Mouse (Mus musculus) cerebellum, adult 9-10 months (tissue): ENCODE data around the gene Spag5.
"Not testable (repeated sequence)": the region's sequence is repeated elsewhere in the genome, so short reads cannot be mapped to it uniquely, and the experiment has no call there.

Experiments
- DNase-seq: peaks from one replicate; pipeline ENCODE4 v3.0.0; 2022

The Spag5 gene

DNA sequence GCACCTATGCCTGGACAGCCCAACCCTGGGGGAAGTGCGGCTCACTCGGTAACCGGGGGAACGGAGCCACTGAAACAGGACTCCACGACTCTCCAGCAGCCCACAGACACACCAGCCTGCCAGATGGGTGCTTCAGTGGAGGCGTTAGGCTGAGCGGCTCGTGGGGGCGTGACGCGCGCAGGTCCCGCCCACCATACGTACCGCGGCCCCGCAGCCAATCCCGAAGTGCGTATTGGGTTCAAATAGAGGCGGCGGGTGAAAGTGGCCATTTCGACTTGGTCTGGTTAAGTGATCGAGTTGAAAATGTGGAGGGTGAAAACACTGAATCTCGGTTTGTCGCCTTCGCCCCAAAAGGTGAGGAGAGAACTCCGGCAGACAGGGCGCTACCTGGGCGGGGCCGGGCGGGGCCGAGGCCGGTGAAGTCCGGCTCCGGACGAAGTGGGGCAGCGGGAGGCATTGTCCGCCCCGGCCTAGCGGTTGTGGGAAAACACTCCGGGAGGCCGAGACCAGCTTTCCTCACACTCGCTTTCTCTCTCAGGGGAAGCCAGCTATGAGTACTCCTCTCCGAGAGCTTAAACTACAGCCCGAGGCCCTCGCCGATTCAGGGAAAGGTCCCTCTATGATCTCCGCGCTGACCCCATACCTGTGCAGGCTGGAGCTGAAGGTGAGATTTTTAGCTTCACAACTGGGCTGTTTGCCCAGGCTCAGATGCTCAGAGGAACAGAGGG, at the start of gene Spag5:
Spag5 (plus strand) TSS at position 173 of the 728 bp plus-strand sequence.
- peak; percentile 87 for DNase-seq

DNA sequence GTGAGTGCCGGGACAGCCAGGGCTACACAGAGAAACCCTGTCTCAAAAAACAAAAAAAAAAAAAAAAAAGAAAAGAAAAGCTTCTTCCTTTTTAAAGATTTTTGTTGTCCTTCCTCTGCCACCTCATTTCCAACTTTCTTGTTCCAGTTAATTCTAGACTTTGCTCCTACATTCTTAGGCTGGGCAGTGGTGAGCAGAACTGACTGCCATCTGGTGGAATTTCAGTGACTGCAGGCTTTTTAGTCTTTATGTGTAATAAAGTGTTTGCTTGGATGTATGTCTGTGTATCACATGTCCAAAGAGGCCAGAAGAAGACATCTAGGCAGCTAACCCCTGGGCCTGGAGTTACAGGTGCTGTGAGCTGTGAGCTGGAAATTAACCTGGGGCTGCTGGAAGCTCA, 44.7 kb upstream of the Spag5 start:
- DNase-seq: no peak

DNA sequence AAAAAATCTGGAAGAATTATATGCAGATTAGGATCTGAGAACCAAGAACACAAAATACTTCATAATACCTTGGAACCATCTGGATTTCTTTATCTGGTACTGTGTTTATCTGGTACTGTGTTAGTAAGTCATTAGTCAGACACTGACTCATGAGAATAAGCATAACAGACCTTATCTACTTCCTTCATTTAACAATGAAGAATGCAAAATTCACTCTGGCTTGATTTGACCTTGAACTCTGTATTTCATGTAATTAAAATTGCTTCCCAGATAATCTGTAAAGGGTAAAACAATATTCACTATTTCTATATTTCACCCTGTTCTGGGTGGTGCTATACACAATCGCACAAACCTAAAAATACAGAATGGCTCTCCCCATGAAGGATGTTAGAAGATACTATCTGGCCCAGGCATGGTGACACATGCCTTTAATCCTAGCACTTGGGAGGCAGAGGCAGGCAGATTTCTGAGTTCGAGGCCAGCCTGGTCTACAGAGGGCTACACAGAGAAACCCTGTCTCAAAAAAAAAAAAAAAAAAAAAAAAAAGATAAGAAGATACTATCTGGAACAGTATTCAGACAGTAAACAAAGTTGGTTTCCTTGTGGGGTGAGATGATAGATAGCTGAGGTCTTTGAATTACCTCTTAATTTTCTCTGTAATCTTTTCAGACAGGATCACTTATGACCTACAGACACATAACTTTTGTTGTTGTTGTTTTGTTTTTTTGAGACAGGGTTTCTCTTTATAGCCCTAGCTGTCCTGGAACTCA, 40.7 kb upstream of the Spag5 start:
- DNase-seq: peak; percentile 27

DNA sequence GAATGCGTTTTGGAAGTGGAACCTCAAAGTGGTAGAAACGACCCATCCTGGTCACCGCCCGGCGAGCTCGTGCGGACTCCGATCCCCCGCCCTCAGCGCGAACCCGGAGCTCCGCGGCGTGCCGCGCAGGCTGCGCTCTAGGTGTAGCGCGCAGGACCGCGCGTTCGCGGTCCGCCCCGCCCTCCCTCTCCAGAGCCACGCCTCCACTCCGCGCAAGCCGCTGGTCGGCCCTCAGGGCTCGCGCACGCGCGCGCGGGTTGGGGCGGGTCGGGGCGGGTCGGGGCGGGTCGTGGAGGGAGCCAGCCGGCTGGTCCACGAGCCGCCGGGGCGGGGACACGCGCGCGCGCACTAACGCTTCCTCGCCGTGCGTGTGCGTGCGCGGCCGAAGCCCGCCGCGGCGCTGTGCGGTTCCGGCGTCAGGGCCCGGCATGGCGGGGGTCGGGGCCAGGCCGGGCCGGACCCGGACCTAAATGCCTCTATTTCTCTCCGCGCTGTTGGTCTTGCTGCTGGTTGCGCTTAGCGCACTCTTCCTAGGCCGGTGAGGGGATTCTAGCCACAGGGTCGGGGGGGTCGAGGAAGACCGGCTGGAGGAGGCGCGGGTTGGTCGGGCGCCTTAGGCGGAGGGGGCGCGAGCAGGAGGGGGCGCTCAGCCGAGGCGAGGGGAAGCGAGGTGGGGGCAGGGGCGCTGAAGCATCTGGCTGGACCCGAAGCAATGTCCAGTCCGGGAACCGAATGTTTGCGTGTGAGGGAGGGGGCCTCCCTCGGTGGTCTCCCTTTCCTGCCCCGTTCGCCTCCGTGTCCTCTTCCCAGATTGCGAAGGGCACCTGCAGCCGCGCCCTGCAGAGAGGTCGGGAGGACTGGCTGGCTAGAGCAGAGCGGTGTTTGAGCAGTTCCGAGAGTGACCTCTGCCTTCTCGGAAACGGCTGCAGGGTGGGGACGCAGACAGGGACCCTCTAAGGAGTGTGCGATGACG, 39.7 kb upstream of the Spag5 start, which contains the start of gene 2610507B11Rik:
2610507B11Rik (plus strand) TSS at position 373 of the 973 bp plus-strand sequence.
- peak; percentile 88 for DNase-seq

DNA sequence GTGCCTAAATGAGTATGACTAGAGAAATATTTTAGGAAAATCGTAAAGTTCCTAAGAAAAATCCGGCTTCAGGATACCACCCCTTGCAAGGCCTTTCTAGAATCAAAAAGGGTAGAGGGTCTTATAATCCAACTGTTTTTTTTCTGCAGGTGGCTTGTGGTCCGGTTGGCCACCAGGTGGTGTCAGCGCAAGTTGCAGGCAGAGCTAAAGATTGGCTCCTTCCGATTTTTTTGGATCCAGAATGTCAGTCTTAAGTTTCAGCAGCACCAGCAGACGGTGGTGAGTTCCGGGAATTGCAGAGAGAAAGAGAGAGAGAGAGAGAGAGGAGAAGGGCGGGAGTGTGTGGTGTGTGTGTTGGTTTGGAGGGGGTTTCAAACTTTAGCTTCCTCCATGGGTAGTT, 38.8 kb upstream of the Spag5 start:
- peak; percentile 54 for DNase-seq

DNA sequence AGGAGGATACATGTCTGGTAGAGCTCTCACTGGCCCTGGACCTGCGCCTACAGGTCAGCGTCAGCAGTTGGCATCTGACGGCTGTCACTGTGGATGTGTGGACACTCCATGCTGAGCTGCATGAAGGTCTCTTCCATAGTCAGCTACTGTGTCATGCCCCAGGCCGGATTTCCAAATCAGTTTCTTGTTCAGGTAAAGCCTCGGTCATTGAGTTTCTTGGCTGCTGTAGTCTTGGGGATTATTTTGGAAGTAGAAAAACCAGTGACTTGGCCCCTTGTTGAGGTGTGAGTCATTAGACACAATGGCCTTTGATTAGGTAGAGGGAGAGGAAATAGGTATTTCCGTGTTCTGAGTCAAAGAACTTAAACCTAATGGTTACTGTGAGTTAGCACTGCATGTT, 35.8 kb upstream of the Spag5 start:
- DNase-seq: no peak

DNA sequence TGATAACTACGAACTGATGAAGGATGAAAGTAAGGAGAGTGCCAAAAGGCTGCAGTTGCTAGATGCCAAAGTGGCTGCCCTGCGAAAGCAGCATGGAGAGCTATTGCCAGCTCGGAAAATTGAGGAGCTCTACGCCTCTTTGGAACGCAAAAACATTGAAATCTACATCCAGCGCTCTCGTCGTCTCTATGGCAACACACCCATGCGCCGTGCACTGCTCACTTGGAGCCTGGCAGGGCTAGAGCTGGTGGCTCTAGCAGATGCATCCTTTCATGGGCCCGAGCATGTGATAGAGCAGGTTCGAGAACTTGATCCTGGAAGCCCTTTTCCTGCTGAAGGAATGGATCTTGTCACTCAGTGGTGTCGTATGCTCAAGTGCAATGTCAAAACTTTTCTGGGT, 29.3 kb upstream of the Spag5 start:
- DNase-seq: no peak

DNA sequence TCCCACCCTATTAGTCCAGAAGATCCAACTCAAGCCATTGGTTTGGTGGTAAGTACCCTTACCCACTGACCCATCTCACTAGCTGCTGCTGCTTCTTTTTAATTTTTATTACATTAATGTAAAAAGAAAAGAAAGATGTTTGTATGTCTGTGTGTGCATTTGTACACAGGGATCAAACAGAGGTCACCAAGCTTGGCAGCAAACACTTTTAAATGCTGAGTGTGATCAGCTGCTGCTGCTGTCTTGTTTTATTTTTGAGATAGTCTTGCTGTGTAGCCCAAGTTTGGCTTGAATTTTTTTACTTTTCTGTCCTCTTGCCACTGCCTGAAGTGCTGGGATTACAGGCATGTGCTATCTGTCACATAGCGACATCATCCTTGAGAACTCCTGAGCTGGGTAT, 25.7 kb upstream of the Spag5 start:
- no peak for DNase-seq

DNA sequence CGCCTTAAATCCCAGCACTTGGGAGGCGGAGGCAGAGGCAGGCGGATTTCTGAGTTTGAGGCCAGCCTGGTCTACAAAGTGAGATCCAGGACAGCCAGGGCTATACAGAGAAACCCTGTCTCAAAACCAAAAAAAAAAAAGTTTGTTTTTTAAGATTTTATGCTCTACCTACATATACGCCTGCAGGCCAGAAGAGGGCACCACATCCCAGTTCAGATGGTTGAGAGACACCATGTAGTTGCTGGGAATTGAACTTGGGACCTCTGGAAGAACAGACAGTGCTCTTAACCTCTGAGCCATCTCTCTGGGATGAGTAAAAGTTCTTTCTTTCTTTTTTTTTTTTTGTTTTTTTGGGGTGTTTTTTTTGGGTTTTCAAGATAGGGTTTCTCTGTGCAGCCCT, 25.2 kb upstream of the Spag5 start:
- not testable (repeated sequence) for DNase-seq

DNA sequence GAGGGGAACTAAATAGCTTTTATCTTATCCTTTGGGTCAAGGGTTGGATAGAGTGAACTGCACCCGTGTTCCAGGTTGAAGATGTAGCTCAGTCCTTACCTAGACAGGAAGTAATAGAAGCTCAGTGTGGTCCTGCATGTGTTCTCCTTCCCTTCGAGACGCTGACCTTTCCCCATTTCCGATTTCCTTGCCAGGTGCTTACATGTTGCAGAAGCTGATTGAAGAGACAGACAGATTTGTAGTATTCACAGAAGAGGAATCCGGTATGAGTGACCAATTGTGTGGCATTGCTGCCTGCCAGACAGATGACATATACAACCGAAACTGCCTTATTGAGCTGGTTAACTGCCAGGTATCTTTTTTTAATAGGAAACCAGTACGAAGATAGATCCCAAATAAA, 22.5 kb upstream of the Spag5 start:
- DNase-seq: no peak

DNA sequence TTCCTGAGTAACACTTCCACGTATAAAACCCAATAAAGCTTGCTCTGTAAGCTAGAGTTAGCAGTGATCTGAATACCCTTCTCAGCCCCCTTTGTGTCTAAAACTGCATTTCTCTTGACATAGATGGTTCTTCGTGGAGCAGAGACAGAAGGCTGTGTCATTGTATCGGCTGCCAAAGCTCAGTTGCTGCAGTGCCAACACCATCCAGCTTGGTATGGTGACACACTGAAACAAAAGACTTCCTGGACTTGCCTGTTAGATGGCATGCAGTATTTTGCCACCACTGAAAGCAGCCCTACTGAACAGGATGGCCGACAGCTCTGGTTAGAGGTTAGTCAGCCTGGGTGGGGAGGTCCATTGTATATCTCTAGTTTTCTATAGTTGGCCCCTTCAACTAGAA, 21.7 kb upstream of the Spag5 start:
- no peak for DNase-seq

DNA sequence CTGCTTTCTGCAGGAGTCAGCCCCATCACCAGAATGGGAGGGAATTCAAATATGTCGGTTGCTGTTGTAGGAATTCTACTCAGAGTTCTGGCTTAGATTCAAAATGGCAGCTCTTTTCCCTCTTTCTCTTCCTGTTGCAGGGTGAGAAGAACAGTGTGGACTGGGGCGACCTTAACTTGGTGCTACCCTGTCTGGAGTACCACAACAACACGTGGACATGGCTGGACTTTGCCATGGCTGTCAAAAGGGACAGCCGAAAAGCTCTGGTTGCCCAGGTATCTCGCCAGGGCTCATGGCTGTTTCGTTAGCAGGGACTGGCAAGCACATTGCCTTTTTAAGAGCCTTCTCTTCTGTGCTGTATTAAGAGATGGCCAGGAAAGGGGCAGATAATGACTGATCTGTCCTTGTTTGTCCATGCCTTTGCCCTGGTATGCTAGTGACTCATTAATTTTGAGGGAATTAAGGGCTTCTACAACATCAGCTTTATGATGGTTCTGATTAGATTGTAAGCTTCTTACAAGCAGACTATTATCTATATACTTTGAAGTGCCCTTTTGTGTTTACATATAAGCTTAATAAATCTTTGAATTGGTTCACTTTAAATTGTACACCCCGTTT, 12.1 kb upstream of the Spag5 start:
- DNase-seq: no peak

DNA sequence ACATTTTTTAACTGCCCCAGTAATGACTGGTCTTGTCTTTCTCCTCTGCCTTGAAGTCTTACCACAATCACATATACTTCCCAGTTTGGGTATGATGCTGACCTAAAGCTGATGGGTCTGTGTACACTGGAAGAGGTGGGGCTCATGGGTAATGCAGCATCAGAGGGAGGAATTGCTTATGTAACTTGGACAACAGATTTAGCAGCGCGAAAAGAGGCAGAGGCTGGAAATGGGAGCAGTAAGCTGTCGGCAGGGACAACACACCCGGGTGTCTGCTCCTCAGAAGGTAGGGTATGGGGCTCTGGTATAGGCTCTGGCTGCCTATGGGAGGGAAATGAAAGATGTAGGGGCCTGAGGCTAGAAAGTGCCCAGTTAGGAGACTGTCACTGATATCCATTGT, 10.7 kb upstream of the Spag5 start, which contains the start of gene BC030499:
BC030499 (plus strand) TSS at position 188 of the 400 bp plus-strand sequence.
- DNase-seq: no peak

DNA sequence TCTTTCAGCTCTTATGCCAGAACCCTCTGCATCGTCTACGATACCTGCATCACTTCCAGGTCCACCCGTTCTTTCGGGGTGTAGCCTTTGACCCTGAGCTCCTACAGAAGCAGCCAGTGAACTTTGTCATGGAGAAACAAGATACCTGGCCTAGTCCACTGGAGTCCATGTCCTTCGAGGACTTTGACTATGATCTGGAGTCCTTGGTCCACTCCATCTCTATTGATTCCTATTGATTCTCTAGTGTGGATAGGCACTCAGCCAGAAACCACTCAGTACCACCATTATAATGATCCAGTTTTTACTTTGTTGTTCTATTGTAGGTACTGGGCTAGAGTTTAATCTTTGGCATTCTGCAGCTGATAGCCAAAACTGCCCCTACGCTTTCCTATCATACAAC, 6.7 kb upstream of the Spag5 start:
- DNase-seq: no peak

DNA sequence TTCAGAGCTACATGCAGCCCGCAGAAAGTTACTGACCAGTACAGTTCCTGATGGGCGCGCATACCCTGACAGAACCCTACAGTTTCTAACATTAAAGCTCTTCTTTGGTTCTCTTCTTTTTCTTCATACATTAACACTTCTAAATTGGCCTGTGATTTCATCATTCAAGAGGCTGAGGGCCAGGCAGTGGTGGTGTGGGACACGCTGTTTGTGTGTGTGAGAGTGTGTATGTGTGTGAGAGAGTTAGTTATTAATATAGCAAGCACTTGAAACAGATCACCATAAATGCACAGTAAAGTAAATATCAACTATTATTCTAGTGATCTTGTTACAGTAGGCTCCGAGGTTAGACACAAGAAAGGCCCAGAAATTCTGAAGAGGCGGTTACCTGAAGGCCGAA, 412 bp upstream of the Spag5 start:
- no peak for DNase-seq

DNA sequence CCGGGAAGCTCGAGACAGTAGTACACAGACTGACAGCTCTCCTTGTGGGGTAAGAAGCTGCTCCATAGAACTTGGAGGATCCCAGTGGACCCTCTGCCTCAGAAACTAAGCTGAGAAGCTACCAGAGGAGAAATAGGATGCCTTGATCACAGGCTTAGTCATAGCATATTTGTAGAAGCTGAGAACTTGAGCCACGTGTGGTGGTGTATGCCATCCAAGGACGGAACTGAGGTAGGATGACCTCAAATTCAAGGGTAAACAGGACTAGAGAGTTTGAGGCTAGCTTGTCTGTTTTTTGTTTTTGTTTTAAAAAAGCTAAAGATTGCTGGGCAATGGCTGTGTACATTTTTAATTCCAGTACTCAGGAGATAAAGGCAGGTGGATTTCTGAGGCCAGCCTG, 3.9 kb downstream of the Spag5 start:
- no peak for DNase-seq

DNA sequence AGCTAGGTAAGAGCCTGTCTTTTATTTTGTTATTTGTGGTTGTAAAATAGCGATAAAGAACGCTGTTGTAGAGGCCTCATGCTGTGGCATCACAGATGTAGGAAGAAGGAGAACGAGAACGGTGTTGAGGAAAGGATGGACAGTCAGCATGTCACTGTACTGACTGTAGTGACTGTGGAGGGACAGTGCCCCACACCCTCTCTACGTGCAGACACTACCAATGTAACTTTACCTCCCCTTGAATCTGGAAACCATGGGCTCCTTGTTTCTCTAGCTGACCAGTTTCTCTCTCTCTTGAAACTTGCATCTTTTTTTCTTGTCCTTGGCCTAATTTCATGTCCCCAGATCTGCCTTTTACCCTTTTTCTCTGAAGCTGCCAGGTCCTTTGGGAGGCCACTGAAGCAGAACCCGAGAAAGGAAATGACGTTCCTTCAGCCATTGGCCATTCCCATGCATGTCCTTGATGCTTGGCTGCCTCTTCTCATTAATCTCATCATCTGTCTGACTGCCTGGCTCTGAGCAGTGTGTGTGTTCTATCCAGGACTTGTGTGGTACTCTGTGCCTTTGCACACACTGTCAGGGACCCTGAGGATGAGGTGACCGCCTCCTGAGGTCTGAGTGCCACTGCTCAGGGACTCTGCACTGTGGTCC, 9.7 kb downstream of the Spag5 start:
- no peak for DNase-seq

DNA sequence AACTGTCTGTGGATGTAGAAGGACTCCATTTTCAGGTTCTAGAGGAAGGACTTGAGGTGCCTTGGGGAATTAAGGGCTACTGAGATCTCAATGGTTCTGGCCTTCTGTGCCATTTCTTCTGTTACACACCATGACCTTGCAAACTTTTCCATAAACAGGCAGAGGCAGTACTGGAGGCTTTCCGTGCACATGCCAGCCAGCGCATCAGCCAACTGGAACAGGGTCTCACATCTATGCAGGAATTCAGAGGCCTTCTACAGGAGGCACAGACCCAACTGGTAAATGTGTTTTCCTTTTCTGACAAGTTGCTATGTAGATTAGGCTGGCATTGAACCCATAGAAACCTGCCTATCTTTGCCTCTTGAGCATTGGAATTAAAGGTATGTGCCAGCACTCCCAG, 12.3 kb downstream of the Spag5 start:
- no peak for DNase-seq

DNA sequence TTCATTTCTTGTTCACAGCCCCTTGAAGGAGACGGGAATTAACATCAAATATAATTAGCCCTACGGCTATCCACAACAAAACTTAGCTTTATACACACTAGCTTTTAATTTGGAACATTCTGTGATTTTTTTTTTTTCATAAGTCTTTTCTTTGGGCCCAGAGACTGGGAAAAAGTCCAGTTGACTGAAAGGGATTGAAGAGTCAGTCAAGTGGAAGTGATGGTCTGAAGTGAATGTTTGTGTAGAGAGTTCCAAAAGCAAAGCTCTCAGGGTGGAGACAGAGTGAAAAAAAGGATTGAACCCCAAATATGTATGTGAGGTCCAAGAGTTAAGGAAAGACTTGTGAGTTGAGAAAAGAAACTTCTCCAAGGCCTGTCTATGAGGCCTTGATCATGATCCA, 17.1 kb downstream of the Spag5 start:
- no peak for DNase-seq

DNA sequence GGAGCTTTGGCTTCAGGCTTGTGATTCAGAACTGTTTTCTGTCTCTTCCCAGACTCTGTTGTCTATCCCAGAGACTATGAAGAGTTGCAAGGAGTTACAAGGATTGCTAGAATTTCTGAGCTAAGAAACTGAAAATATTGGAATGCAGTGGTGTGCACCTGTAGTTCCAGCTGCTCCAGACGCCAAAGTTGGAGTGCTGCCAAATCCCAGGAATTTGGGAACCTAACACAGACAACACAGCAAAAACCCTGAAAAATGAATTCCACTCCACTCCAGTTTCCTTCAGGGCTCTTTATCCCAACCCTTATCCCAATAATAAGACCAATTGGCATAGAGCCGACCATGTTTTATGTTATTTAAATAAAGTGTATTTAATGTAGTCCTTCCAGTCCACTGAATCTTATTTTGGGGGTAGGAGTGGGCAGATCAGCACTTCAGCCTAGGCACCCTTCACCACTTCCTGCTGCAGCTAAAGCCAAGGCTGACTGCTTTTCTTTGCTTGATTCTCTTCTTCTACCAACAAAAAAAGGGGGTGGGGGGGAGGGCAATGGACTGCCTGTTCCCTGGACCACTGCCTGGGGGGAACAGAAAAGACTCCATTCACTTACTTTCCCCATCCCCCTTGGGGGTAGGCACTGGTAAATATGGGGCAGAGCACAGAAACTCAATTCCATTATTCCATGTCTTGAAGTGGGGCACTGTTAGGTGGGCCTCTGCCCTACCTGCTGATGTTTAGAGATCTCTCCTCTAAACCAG, 20.9 kb downstream of the Spag5 start:
- DNase-seq: no peak

DNA sequence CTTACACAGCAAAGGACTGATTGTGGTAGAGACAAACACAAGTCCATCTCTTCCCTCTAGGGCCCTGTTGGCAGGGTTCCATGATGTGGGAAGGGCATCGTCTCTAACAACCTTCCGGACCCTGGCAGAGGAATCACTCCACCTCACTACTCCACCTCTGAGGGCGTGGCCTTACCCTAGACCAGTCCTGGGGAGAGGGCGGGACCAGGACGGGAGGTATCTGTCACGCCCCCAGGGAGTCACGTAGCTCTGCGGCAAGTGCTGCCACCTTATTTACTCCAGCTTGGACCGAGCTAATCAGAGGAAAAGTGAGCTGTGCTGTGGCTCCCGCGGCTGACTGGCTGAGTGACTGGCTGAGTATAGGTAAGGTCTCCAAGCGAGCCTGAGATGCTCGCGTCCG, 21.5 kb downstream of the Spag5 start, which contains the start of gene Aldoc:
Aldoc (plus strand) TSS at position 109 of the 400 bp plus-strand sequence.
- DNase-seq: peak; percentile 95
